Mouse (Mus musculus) gonadal fat pad, adult 2 months (tissue): Measurements from ENCODE around the gene Bpi. TPM values are rescaled to one million over a fixed set of nuclear protein-coding genes. Genes with fewer than 3 reads are reported as not detected.
A peak's percentile ranks its signal among the peaks of the same experiment; 100 is the strongest.

Experiments
- DNase-seq: peaks from one replicate; pipeline ENCODE4 v3.0.0-alpha.2; 2012; ENCODE audit warnings: low read depth
- polyA plus RNA-seq: library from polyadenylated mRNA; depleted of rRNA; stranded (reverse); fragments of >200 nt; gene quantifications from 2 replicates; pipeline ENCODE4 v1.2.3, GENCODE M21; 2012; rRNA removed

The Bpi gene
- polyA plus RNA-seq: 75.2 and 92.0 TPM in 2 replicates

- DNase-seq: no peak
These were observed at the start of gene Bpi for GRCm38 (mm10) chr2:158258005-158258418. TSS of gene Bpi (plus strand) at chr2:158258094.

- no peak for DNase-seq
These were observed 48.1 kb upstream of the Bpi start for GRCm38 (mm10) chr2:158209776-158210175.

GRCm38 (mm10) chr2:158210503-158210902 is 47.4 kb upstream of the Bpi start:
- DNase-seq: no peak

GRCm38 (mm10) chr2:158210958-158211357 is 46.9 kb upstream of the Bpi start:
- no peak for DNase-seq

GRCm38 (mm10) chr2:158211764-158212471 is 46.0 kb upstream of the Bpi start:
- DNase-seq: no peak

GRCm38 (mm10) chr2:158215283-158216117 is 42.4 kb upstream of the Bpi start:
- no peak for DNase-seq

GRCm38 (mm10) chr2:158216510-158216909 is 41.4 kb upstream of the Bpi start:
- no peak for DNase-seq

GRCm38 (mm10) chr2:158219562-158219961 is 38.3 kb upstream of the Bpi start:
- DNase-seq: no peak

GRCm38 (mm10) chr2:158221446-158222084 is 36.3 kb upstream of the Bpi start:
- no peak for DNase-seq

- DNase-seq: no peak
These were observed 35.2 kb upstream of the Bpi start for GRCm38 (mm10) chr2:158222664-158223063.

GRCm38 (mm10) chr2:158223497-158223896 is 34.4 kb upstream of the Bpi start:
- no peak for DNase-seq

GRCm38 (mm10) chr2:158225301-158225700 is 32.6 kb upstream of the Bpi start:
- DNase-seq: peak; percentile 31

GRCm38 (mm10) chr2:158228670-158229502 is 29.0 kb upstream of the Bpi start, which contains the start of gene D630003M21Rik:
TSS of gene D630003M21Rik (minus strand) at chr2:158229222.
- DNase-seq: no peak

- no peak for DNase-seq
These were observed 28.4 kb upstream of the Bpi start for GRCm38 (mm10) chr2:158229503-158229892.

- DNase-seq: no peak
These were observed 27.3 kb upstream of the Bpi start for GRCm38 (mm10) chr2:158230617-158231016.

- DNase-seq: no peak
These were observed 26.8 kb upstream of the Bpi start for GRCm38 (mm10) chr2:158231071-158231470.

- DNase-seq: no peak
These were observed 25.5 kb upstream of the Bpi start for GRCm38 (mm10) chr2:158232414-158232813.

- DNase-seq: no peak
These were observed 24.8 kb upstream of the Bpi start for GRCm38 (mm10) chr2:158233106-158233505.

GRCm38 (mm10) chr2:158236698-158237097 is 21.2 kb upstream of the Bpi start:
- DNase-seq: no peak

- no peak for DNase-seq
These were observed 19.8 kb upstream of the Bpi start for GRCm38 (mm10) chr2:158238101-158238500.

- no peak for DNase-seq
These were observed 16.7 kb upstream of the Bpi start for GRCm38 (mm10) chr2:158241126-158241738.
